Mouse (Mus musculus) right cerebral cortex, postnatal 14 days (tissue): ENCODE results near the gene Art2b.
"Not testable (repeated sequence)": the region's sequence is repeated elsewhere in the genome, so short reads cannot be mapped to it uniquely, and the experiment has no call there.

Experiments
- DNase-seq: peaks from one replicate; pipeline ENCODE4 v3.0.0; 2022

Gene Art2b

DNA sequence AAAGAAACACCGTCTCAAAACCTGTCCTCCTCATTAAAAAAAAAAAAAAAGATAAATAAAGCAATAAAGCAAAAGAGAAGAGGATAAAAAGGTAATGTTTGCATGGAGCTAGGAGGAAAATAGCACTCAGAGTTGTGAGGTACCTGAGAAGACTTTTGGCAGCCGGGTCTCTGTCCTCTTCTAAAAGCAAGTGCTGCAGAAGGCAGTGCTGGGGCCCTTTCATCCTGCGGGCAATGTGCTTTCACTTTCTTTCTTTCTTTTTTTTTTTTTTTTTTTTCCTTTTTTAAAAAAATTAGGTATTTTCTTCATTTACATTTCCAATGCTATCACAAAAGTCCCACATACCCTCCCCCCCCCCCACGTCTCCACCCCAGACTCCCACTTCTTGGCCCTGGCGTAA lies at the start of gene Art2b:
TSS of gene Art2b (minus strand) at position 193 of the 400 bp plus-strand sequence.
- no peak for DNase-seq

DNA sequence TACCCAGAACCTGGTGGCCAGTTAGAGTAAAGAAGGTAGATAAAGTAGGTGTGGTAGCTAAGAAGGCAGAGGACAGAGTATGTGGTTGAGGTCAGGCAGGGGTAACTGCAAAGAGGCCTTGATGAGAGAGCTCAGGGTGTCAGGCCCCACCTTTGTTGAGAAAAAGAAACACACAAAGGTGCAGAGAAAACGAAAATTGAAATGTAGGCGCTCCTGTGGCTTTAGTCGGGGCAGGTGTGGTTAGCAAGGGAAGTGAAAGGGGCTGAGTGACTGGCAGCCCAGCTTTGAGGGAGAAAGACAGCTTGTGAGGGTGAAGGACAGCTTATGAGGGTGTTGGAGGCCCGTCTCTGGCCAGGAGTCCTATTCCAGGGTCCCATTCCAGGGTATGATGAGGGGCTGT lies 49.1 kb upstream of the Art2b start:
- DNase-seq = no peak

GRCm38 (mm10) chr7:101633629-101634177 lies 48.3 kb upstream of the Art2b start:
- no peak for DNase-seq

- no peak for DNase-seq
These were observed 43.1 kb upstream of the Art2b start for GRCm38 (mm10) chr7:101628481-101628880.

GRCm38 (mm10) chr7:101627166-101627565 lies 41.8 kb upstream of the Art2b start:
- not testable (repeated sequence) for DNase-seq

- no peak for DNase-seq
These were observed 38.9 kb upstream of the Art2b start for GRCm38 (mm10) chr7:101624283-101624682.

DNA sequence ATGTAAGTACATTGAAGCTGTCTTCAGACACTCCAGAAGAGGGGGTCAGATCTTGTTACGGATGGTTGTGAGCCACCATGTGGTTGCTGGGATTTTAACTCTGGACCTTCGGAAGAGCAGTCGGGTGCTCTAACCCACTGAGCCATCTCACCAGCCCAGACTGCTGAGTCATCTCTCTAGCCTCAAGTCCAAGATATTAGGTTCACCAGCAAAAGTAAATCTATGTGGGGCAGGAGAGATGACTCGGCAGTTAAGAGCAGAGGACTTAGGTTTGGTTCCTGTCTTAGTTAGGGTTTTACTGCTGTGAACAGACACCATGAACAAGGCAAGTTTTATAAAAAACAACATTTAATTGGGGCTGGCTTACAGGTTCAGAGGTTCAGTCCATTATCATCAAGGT lies 36.5 kb upstream of the Art2b start:
- DNase-seq = not testable (repeated sequence)

- DNase-seq = peak; percentile 61
These were observed 35.0 kb upstream of the Art2b start for GRCm38 (mm10) chr7:101620373-101620772.

DNA sequence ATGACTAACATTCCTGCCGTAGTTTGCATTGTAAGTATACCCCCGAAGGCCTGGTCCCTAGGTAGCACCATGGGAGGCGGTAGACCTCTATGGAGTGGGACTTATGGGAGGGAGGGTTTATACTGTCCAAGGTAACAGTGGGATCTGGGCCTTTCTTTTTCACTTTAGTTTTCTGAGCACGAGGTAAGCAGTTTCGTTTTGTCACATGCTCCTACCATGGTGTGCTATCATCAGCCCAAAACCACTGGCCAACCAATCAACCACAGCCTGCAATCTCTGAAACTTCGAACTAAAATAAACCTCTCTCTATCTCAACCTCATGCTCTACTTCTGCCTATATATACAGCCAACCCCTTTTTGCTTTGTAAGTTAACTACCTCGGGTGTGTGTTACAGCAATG lies 32.9 kb upstream of the Art2b start:
- DNase-seq = no peak

GRCm38 (mm10) chr7:101617438-101618165 lies 32.2 kb upstream of the Art2b start:
- DNase-seq = peak; percentile 20

GRCm38 (mm10) chr7:101616136-101616835 lies 30.9 kb upstream of the Art2b start:
- no peak for DNase-seq

DNA sequence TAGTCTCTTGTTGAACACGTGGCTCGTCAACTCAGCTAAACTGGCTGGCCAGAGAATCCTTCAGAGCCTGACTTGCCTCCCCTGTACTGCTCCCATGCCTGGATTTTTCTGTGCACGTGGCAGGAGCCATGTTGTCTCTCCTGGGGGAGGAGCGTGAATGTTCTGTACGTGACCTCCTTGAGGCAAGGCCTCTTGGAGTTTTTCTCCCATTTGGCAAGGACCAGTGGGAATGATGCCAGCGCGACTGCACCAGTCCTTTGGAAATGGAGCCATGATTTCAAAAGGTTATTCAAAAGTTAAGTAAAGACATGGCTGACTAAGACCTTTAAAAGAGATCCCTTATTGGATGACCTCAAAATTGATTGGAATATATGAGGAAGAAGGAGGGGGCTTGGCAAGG lies 30.0 kb upstream of the Art2b start:
- DNase-seq = no peak

DNA sequence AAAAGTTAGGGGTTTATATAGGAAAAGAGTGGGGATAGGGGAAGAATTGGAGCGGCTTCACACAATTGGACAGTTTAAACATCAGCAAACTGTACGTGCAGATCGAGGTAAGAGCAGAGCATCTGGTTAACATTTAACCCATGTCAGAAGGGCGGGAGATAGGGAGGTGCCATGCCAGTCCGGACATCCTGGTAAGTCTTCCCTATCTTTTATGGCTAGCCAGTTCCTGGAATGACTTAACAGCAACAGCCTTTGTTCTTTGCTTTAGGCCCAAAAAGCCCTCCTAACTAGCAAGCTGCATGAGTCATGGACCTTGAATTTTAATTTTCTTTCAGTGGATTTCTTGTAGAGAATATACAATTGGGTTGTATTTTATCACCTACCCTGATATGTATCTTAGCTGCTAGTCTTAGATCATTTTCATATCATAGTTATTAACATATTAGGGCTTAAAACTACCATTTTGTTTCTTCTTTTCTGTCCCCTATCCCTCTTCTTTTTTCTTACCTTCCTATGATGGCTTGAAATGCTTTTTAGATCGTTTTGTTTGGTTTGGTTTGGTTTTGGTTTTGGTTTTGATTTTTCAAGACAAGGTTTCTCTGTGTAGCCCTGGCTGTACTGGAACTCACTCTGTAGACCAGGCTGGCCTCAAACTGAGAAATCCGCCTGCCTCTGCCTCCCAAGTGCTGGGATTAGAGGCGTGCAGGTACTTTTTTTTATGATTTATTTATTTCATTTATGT lies 27.6 kb upstream of the Art2b start:
- not testable (repeated sequence) for DNase-seq

- DNase-seq = no peak
These were observed 22.4 kb upstream of the Art2b start for GRCm38 (mm10) chr7:101607845-101608244.

DNA sequence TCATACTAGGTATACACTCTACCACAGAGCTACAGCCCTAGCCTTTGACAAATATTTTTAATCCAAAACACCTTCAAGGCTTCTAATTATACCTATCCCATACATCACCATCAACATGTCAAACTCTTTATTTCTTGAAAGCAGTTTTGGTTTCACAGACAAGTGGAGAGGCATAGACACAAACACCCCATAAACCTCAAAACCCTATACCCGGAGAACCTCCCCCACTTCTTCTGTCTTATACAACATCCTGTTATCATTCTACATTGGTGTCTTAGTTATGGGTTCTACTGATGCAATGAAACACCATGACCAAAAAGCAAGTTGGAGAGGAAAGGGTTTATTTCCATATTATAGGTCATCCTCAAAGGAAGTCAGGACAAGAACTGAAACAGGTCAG lies 15.0 kb upstream of the Art2b start:
- DNase-seq = no peak

GRCm38 (mm10) chr7:101598482-101598881 lies 13.1 kb upstream of the Art2b start:
- DNase-seq = no peak

DNA sequence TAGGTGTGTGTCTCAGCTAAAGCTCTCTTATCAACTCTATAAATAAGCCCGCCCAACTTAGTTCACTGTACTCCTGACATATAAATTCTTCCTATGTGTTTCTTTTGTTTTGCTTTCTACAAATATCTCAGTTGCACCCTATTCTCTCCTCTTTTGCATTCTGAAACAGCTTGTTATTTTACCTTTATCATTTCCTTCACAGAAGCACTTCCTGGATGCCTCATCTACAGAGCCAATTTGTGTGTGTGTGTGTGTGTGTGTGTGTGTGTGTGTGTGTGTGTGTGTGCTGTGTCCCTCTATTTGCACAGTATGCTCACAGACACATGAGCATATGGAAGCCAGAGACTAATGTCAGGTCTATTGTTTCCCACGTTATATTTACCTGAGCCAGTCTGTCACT lies 9.6 kb upstream of the Art2b start:
- DNase-seq = no peak

- DNase-seq = not testable (repeated sequence)
These were observed 1.1 kb downstream of the Art2b start for GRCm38 (mm10) chr7:101584271-101584670.

- DNase-seq = no peak
These were observed 3.4 kb downstream of the Art2b start for GRCm38 (mm10) chr7:101582012-101582411.

- not testable (repeated sequence) for DNase-seq
These were observed 4.5 kb downstream of the Art2b start for GRCm38 (mm10) chr7:101580863-101581262.

GRCm38 (mm10) chr7:101574413-101574812 lies 11.0 kb downstream of the Art2b start:
- no peak for DNase-seq

GRCm38 (mm10) chr7:101573636-101574035 lies 11.8 kb downstream of the Art2b start:
- DNase-seq = not testable (repeated sequence)

DNA sequence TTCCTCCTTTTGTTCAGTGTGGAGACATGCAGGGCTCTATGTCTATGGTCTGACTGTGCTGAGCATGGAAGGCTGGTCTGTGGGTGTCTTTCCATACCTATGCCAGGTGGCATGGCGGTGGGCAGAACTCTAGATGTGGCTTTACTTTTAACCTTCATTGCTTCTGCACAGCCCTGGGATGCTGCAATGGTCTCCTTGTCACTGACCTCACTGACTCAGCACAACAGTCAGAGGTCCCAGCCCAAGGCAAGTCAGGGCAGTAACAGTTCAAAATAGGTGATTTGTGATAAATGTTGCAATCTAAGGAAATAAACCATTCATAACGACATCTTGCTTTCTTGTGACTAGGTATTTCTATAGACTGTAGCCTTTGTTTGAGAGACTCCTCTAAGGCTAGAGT lies 21.3 kb downstream of the Art2b start:
- DNase-seq = no peak
